Mouse (Mus musculus) intestine, embryonic 15.5 days (tissue): Measurements from ENCODE around the gene Sh3bgrl2. TPM values are rescaled to one million over a fixed set of nuclear protein-coding genes. Genes with fewer than 3 reads are reported as not detected.

Experiments
- ATAC-seq: fragments of 200-750 bp; cut with Nextera tagmentation; 2 replicates; pipeline ENCODE4 v1.8.0; 2017; ENCODE audit warnings: moderate TSS enrichment, moderate library complexity
- H3K27ac ChIP-seq: fragments of 300-500 bp; sonication (generic); 2 replicates; pipeline ENCODE4 v1.5.1; 2015; ENCODE audit warnings: mild to moderate bottlenecking, inconsistent platforms
- H3K27me3 ChIP-seq: fragments of 300-500 bp; sonication (generic); replicated peaks from 2 replicates; pipeline ENCODE4 v1.6.1; 2015; ENCODE audit warnings: inconsistent platforms
- H3K36me3 ChIP-seq: fragments of 300-500 bp; sonication (generic); 2 replicates; pipeline ENCODE4 v1.6.1; 2015; ENCODE audit warnings: inconsistent platforms
- H3K4me1 ChIP-seq: fragments of 300-500 bp; sonication (generic); replicated peaks from 2 replicates; pipeline ENCODE4 v1.6.1; 2015; ENCODE audit warnings: inconsistent platforms
- H3K4me2 ChIP-seq: fragments of 300-500 bp; sonication (generic); replicated peaks from 2 replicates; pipeline ENCODE4 v1.6.1; 2015; ENCODE audit warnings: mild to moderate bottlenecking, inconsistent platforms
- H3K4me3 ChIP-seq: fragments of 300-500 bp; sonication (generic); replicated peaks from 2 replicates; pipeline ENCODE4 v1.5.1; 2015; ENCODE audit warnings: inconsistent platforms
- H3K9ac ChIP-seq: fragments of 300-500 bp; sonication (generic); 2 replicates; pipeline ENCODE4 v1.6.1; 2015; ENCODE audit warnings: inconsistent platforms
- H3K9me3 ChIP-seq: fragments of 300-500 bp; sonication (generic); 2 replicates; pipeline ENCODE4 v1.6.1; 2016; ENCODE audit warnings: inconsistent platforms
- WGBS: fragments of 180-500 bp; shearing (Covaris S2); methylation state at CpG from one replicate; pipeline ENCODE4 v1.1.7; 2015; 5-methylcytosine and 5-hydroxymethylcytosine counted together
- polyA plus RNA-seq: library from polyadenylated mRNA; unstranded; fragments of >200 nt; fragmentation: Nextera tagmentation; extraction: Ambion mirVana; gene quantifications from 2 replicates; pipeline ENCODE4 v1.2.1, GENCODE M21; 2015

The Sh3bgrl2 gene
- polyA plus RNA-seq, 1 experiment from 2014 or later: 20.8 TPM

GRCm38 (mm10) chr9:83545240-83545639 lies 2.9 kb upstream of the Sh3bgrl2 start:
- H3K36me3 ChIP-seq: no peaks in the 10 kb centered on the region
- H3K27me3 ChIP-seq: no peaks in the 10 kb centered on the region
- no peaks in the 10 kb centered on the region for H3K9me3 ChIP-seq
- no peak overlapping the region for H3K27ac ChIP-seq
- peak; percentile 55 for ATAC-seq
- no peak overlapping the region for H3K9ac ChIP-seq
- no peak overlapping the region for H3K4me3 ChIP-seq
- H3K4me2 ChIP-seq: no peak overlapping the region
- no peaks in the 10 kb centered on the region; the same call in 1 of the 2 replicates for H3K4me1 ChIP-seq

- Histone ChIP-seq H3K4me1 (peaks cover 4% of the 10 kb centered on the region; the same call in 1 of the 2 replicates), H3K9me3 (no peaks in the 10 kb centered on the region), H3K9ac (no peak overlapping the region), H3K4me2 (no peak overlapping the region), H3K27ac (no peak overlapping the region), H3K36me3 (no peaks in the 10 kb centered on the region), H3K4me3 (no peak overlapping the region), H3K27me3 (no peaks in the 10 kb centered on the region)
- no peak for ATAC-seq
- 79% methylated on average over 7 of the region's 7 CpGs for WGBS
Observed at GRCm38 (mm10) chr9:83546316-83546715, 1.8 kb upstream of the Sh3bgrl2 start.

- 90% methylated on average over 7 of the region's 7 CpGs for WGBS
- H3K9ac ChIP-seq: no peak overlapping the region
- no peak overlapping the region for H3K4me3 ChIP-seq
- no peaks in the 10 kb centered on the region for H3K27me3 ChIP-seq
- no peaks in the 10 kb centered on the region for H3K36me3 ChIP-seq
- H3K4me1 ChIP-seq: peaks cover 5% of the 10 kb centered on the region; the same call in 1 of the 2 replicates
- no peak for ATAC-seq
- H3K9me3 ChIP-seq: no peaks in the 10 kb centered on the region
- H3K27ac ChIP-seq: no peak overlapping the region
- H3K4me2 ChIP-seq: no peak overlapping the region
Observed at GRCm38 (mm10) chr9:83547229-83547628, 898 bp upstream of the Sh3bgrl2 start.

- H3K4me1 ChIP-seq: peaks cover 10% of the 10 kb centered on the region; the same call in 1 of the 2 replicates
- H3K27me3 ChIP-seq: no peaks in the 10 kb centered on the region
- no peak overlapping the region for H3K27ac ChIP-seq
- 90% methylated on average over 6 of the region's 6 CpGs for WGBS
- H3K4me2 ChIP-seq: 0 out of 2 replicates have a peak overlapping the region, but pooled peaks have one; percentile 3
- H3K36me3 ChIP-seq: no peaks in the 10 kb centered on the region
- H3K9ac ChIP-seq: no peak overlapping the region
- no peak overlapping the region for H3K4me3 ChIP-seq
- ATAC-seq: no peak
- H3K9me3 ChIP-seq: no peaks in the 10 kb centered on the region
Observed at GRCm38 (mm10) chr9:83549866-83550265, 1.7 kb downstream of the Sh3bgrl2 start.

GRCm38 (mm10) chr9:83551116-83551515 lies 3.0 kb downstream of the Sh3bgrl2 start:
- H3K36me3 ChIP-seq: no peaks in the 10 kb centered on the region
- WGBS: 48% methylated on average over 7 of the region's 7 CpGs
- H3K4me3 ChIP-seq: no peak overlapping the region
- peaks cover 10% of the 10 kb centered on the region; the same call in 1 of the 2 replicates for H3K4me1 ChIP-seq
- no peaks in the 10 kb centered on the region for H3K9me3 ChIP-seq
- ATAC-seq: no peak
- no peak overlapping the region for H3K27ac ChIP-seq
- no peak overlapping the region for H3K9ac ChIP-seq
- H3K4me2 ChIP-seq: no peak overlapping the region
- H3K27me3 ChIP-seq: no peaks in the 10 kb centered on the region

- no peak overlapping the region for H3K4me2 ChIP-seq
- H3K4me3 ChIP-seq: no peak overlapping the region
- no peaks in the 10 kb centered on the region for H3K36me3 ChIP-seq
- H3K27ac ChIP-seq: no peak overlapping the region
- no peaks in the 10 kb centered on the region for H3K9me3 ChIP-seq
- WGBS: 72% methylated on average over 6 of the region's 6 CpGs
- no peak overlapping the region for H3K9ac ChIP-seq
- H3K4me1 ChIP-seq: peaks cover 11% of the 10 kb centered on the region
- ATAC-seq: no peak
- H3K27me3 ChIP-seq: no peaks in the 10 kb centered on the region
Observed at GRCm38 (mm10) chr9:83551632-83552031, 3.5 kb downstream of the Sh3bgrl2 start.

GRCm38 (mm10) chr9:83555580-83555979 lies 7.5 kb downstream of the Sh3bgrl2 start:
- H3K36me3 ChIP-seq: no peaks in the 10 kb centered on the region
- 86% methylated on average over 2 of the region's 2 CpGs for WGBS
- no peaks in the 10 kb centered on the region for H3K9me3 ChIP-seq
- no peak overlapping the region for H3K4me2 ChIP-seq
- H3K4me3 ChIP-seq: no peak overlapping the region
- no peak overlapping the region for H3K27ac ChIP-seq
- ATAC-seq: no peak
- peaks cover 23% of the 10 kb centered on the region for H3K4me1 ChIP-seq
- H3K27me3 ChIP-seq: no peaks in the 10 kb centered on the region
- no peak overlapping the region for H3K9ac ChIP-seq

GRCm38 (mm10) chr9:83556236-83556635 lies 8.1 kb downstream of the Sh3bgrl2 start:
- Histone ChIP-seq H3K4me3 (no peak overlapping the region), H3K36me3 (no peaks in the 10 kb centered on the region), H3K27ac (no peak overlapping the region), H3K4me1 (peaks cover 21% of the 10 kb centered on the region), H3K9ac (no peak overlapping the region), H3K27me3 (no peaks in the 10 kb centered on the region), H3K9me3 (no peaks in the 10 kb centered on the region), H3K4me2 (no peak overlapping the region)
- WGBS: 35% methylated on average over 6 of the region's 6 CpGs
- ATAC-seq: no peak

- no peaks in the 10 kb centered on the region for H3K9me3 ChIP-seq
- no peak for ATAC-seq
- H3K36me3 ChIP-seq: no peaks in the 10 kb centered on the region
- WGBS: 46% methylated on average over 10 of the region's 10 CpGs
- peaks cover 21% of the 10 kb centered on the region for H3K4me1 ChIP-seq
- no peak overlapping the region for H3K4me3 ChIP-seq
- no peaks in the 10 kb centered on the region for H3K27me3 ChIP-seq
- no peak overlapping the region for H3K9ac ChIP-seq
- 0 out of 2 replicates have a peak overlapping the region, but pooled peaks have one; percentile 6 for H3K27ac ChIP-seq
- no peak overlapping the region for H3K4me2 ChIP-seq
Observed at GRCm38 (mm10) chr9:83556780-83557771, 8.9 kb downstream of the Sh3bgrl2 start.

GRCm38 (mm10) chr9:83560670-83561069 lies 12.5 kb downstream of the Sh3bgrl2 start:
- peaks cover 22% of the 10 kb centered on the region for H3K4me1 ChIP-seq
- H3K36me3 ChIP-seq: no peaks in the 10 kb centered on the region
- WGBS: 57% methylated on average over 4 of the region's 4 CpGs
- no peak overlapping the region for H3K9ac ChIP-seq
- H3K27me3 ChIP-seq: no peaks in the 10 kb centered on the region
- no peaks in the 10 kb centered on the region for H3K9me3 ChIP-seq
- no peak overlapping the region for H3K4me2 ChIP-seq
- no peak overlapping the region for H3K27ac ChIP-seq
- ATAC-seq: no peak
- H3K4me3 ChIP-seq: no peak overlapping the region

- H3K36me3 ChIP-seq: no peaks in the 10 kb centered on the region
- H3K4me3 ChIP-seq: no peak overlapping the region
- H3K9me3 ChIP-seq: no peaks in the 10 kb centered on the region
- peaks cover 16% of the 10 kb centered on the region for H3K4me1 ChIP-seq
- WGBS: 87% methylated on average over 7 of the region's 7 CpGs
- no peak for ATAC-seq
- H3K9ac ChIP-seq: no peak overlapping the region
- H3K4me2 ChIP-seq: no peak overlapping the region
- no peaks in the 10 kb centered on the region for H3K27me3 ChIP-seq
- H3K27ac ChIP-seq: no peak overlapping the region
Observed at GRCm38 (mm10) chr9:83562889-83563288, 14.8 kb downstream of the Sh3bgrl2 start.

GRCm38 (mm10) chr9:83563808-83564549 lies 15.9 kb downstream of the Sh3bgrl2 start:
- Histone ChIP-seq H3K9ac (no peak overlapping the region), H3K36me3 (no peaks in the 10 kb centered on the region), H3K4me1 (peaks cover 16% of the 10 kb centered on the region), H3K9me3 (no peaks in the 10 kb centered on the region), H3K27me3 (no peaks in the 10 kb centered on the region), H3K4me2 (no peak overlapping the region), H3K4me3 (no peak overlapping the region), H3K27ac (0 out of 2 replicates have a peak overlapping the region, but pooled peaks have one; percentile 22)
- 41% methylated on average over 16 of the region's 16 CpGs for WGBS
- ATAC-seq: peak; percentile 70
